Mouse (Mus musculus): ENCODE results near the gene 2610008E11Rik. TPM values are rescaled to one million over a fixed set of nuclear protein-coding genes. Genes with fewer than 3 reads are reported as not detected.

Gene 2610008E11Rik
- polyA plus RNA-seq, 1 experiment: 1.7 TPM

DNA sequence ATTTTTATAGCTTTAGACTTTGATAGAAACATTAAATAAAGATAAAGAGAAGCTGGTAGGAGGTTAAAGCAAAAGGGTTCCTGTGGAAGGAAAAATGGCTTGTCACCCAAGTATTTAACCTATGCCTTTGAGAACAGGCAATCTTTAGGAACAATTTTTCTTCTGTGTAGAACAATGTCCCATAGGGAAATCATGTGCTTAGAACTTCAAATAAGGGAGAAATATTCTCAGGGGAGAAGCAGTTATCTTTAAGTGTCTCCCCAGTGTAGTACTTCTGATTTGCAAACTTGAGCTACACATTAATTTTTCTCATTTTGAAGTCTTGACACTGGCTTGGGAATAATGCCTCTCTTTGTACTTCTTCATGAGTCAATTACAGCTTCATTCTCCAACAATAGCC lies 69.0 kb downstream of the 2610008E11Rik start, which contains the start of gene Olfr57:
Gene Olfr57, plus strand, starts transcription at position 301 of the 400 bp plus-strand sequence.
- no peaks in the 10 kb centered on the region for H3K36me3 ChIP-seq (ENCODE audit: control insufficient read depth, insufficient read depth, low read length)

More for the DNA sequence above, 69.0 kb downstream of the 2610008E11Rik start, which contains the start of gene Olfr57:
- DNase-seq: no peak
- H3K4me1 ChIP-seq (ENCODE audit: control insufficient read depth, insufficient read depth, low read length): no peaks in the 10 kb centered on the region
- no peak within 1 kb of the TSS for H3K4me3 ChIP-seq (ENCODE audit: insufficient read depth, low read depth, low read length)
- no peaks in the 10 kb centered on the region for H3K27me3 ChIP-seq (replicated peaks; ENCODE audit: control insufficient read depth, insufficient read depth, low read length)
- TF ChIP-seq CTCF (conservative IDR thresholded peaks at IDR 0.05; ENCODE audit: insufficient read depth, insufficient read length, low read depth, low read length) (no peak), POLR2A (IDR thresholded peaks at IDR 0.05; ENCODE audit: low read depth, low read length) (no peak)
- H3K27ac ChIP-seq (ENCODE audit: insufficient read depth, low read depth, low read length): no peak within 1 kb of the TSS

Other genes with a start within 250 kb of the 2610008E11Rik start
- not detected in 2 replicates for gene Olfr1356, start 245.4 kb downstream of the 2610008E11Rik start, polyA plus RNA-seq (2012; rRNA removed)
- not detected in 2 replicates for gene Olfr1355, start 222.1 kb downstream of the 2610008E11Rik start, polyA plus RNA-seq (2012; rRNA removed)
- gene Olfr1354, start 184.4 kb downstream of the 2610008E11Rik start, polyA plus RNA-seq (2012; rRNA removed): not detected in 2 replicates
- not detected in 2 replicates for gene Olfr8, start 147.0 kb downstream of the 2610008E11Rik start, polyA plus RNA-seq (2012; rRNA removed)
- not detected in 2 replicates for gene Olfr1353, start 134.3 kb downstream of the 2610008E11Rik start, polyA plus RNA-seq (2012; rRNA removed)
- gene Olfr1352, start 116.5 kb downstream of the 2610008E11Rik start, polyA plus RNA-seq (2012; rRNA removed): not detected in 2 replicates
- not detected in 2 replicates for gene Olfr1351, start 85.1 kb downstream of the 2610008E11Rik start, polyA plus RNA-seq (2012; rRNA removed)
- not detected in 2 replicates for gene Olfr57, start 68.9 kb downstream of the 2610008E11Rik start, polyA plus RNA-seq (2012; rRNA removed)
- not detected in 2 replicates for gene Vmn2r80, start 51.2 kb upstream of the 2610008E11Rik start, polyA plus RNA-seq (2012; rRNA removed)
- gene Vmn2r81, start 150.1 kb upstream of the 2610008E11Rik start, polyA plus RNA-seq (2012; rRNA removed): not detected in 2 replicates

Measured in kidney, adult 2 months (tissue).